Mouse (Mus musculus): ENCODE measurements around the gene Ybx2.

DNA sequence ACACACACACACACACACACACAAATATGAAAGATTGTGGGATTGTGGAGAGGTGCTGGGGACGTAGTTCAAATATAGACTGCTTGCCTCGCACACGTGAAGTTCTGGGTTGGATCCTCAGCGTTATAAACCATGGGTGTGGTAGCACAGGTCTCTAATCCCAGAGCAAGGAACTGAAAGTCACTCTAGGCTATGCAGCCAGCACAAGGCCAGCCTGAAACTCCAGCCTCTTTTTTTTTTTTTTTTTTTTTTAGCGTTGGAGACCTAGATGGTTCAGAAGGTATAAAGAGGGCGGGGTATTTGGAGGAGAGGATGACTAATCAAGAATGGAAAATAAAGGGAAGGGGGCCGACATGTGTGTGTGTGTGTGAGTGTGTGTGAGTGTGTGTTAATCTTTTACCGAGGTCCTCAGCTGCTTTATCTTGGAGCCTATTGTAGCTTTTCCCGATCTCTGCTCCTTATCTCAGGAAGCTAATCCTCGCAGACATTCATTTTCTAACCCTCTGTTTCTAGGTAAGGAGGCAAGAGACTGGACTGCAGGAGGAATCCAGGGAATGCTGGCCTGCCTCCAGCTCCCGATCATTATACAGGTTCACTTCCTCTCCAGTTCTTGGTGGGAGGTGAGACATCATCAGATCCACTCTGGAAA is 17.8 kb downstream of the Ybx2 start:
- TF ChIP-seq CTCF (conservative IDR thresholded peaks at IDR 0.05; ENCODE audit: insufficient read depth, insufficient read length, low read depth, low read length) (no peak), POLR2A (IDR thresholded peaks at IDR 0.05; ENCODE audit: low read depth, low read length) (no peak)
